In the genomic region with DNA sequence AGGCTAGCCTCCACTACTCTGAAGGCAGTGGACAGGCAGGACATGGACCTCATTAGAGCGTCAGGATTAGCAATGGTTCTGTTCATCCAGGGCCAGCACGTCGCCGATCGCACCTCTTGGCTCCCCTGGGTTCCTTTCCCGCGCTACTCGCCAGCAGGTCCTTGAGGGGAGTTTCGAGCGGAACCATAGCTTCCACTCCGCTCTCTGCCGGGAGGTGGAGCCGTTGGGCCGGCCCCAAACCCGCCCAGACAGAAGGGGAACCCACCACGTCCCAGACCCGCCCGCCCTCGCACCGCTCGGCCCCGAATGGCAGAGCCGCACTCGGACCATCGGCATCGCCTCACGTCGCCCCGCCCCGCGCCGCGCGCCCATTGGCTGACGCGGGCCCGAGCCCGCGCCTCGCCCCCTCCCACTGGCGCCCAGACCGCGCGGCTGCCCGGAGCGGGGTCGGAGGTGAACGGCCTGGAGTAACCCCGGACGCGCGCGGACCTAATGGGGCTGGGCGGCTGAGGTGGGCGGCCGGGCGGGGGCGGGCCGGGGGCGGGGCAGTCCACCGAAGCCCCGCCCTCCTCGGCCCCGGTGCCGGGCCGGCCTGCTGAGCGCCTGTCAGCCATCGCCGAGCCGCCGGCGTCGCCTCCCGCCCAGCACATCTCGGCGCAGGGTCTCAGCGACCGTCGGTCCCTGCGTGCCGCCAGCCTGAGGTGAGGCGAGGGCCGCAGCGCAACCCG, we compare ENCODE assay signal across 8 mouse cellular contexts. TPM values are rescaled to one million over a fixed set of nuclear protein-coding genes. Genes with fewer than 3 reads are reported as not detected.
DNase-seq lines count a peak whose midpoint lies in the region; ATAC-seq and TF ChIP-seq lines count a peak whose summit lies in the region.

No protein-coding gene starts in this region.

- peak; percentile 99 for DNase-seq in adrenal gland, postnatal 14 days
- DNase-seq in embryonic facial prominence, embryonic 10.5 days (ENCODE audit: low spot score) = peak; percentile 98
- peak; percentile 98 for DNase-seq in left cerebral cortex, postnatal 4 days
- peak; percentile 100 for DNase-seq in midbrain, embryonic 11.5 days (ENCODE audit: low spot score, missing footprints)
- DNase-seq in right cerebral cortex, postnatal 4 days = peak; percentile 91
- DNase-seq in yolk sac, embryonic 10.5 days (ENCODE audit: low spot score) = peak; percentile 96

- H3K4me1 ChIP-seq in embryonic facial prominence, embryonic 10.5 days = peaks cover 29% of the 10 kb centered on the region
- H3K4me1 ChIP-seq in intestine, postnatal 0 days (replicated peaks; ENCODE audit: control insufficient read depth, insufficient read depth, low read length) = no peaks in the 10 kb centered on the region
- H3K4me1 ChIP-seq in midbrain, embryonic 11.5 days (ENCODE audit: control insufficient read depth, insufficient read depth, low read length) = peaks cover 14% of the 10 kb centered on the region

- H3K27ac ChIP-seq in embryonic facial prominence, embryonic 10.5 days (replicated peaks) = peak overlapping the region; percentile 94
- peak overlapping the region; percentile 83 for H3K27ac ChIP-seq in intestine, postnatal 0 days (ENCODE audit: low read depth, low read length)
- peak overlapping the region; percentile 91 for H3K27ac ChIP-seq in midbrain, embryonic 11.5 days (ENCODE audit: low read depth, low read length)

- intact Hi-C loops in left cerebral cortex, postnatal 4 days (cut with DNase I) = no loop called here

- under 1% methylated on average over 85 of the region's 85 CpGs for WGBS in embryonic facial prominence, embryonic 10.5 days
- WGBS in intestine, postnatal 0 days = under 1% methylated on average over 74 of the region's 85 CpGs
- WGBS in midbrain, embryonic 11.5 days = under 1% methylated on average over 60 of the region's 85 CpGs

- peak overlapping the region; percentile 76 for H3K9ac ChIP-seq in intestine, postnatal 0 days (ENCODE audit: low read depth, low read length)
- peak overlapping the region; percentile 89 for H3K9ac ChIP-seq in midbrain, embryonic 11.5 days (ENCODE audit: low read length)

- H3K4me2 ChIP-seq in intestine, postnatal 0 days (replicated peaks; ENCODE audit: low read depth) = peak overlapping the region; percentile 95
- H3K4me2 ChIP-seq in midbrain, embryonic 11.5 days = peak overlapping the region; percentile 88

- H3K4me3 ChIP-seq in embryonic facial prominence, embryonic 10.5 days = peak overlapping the region; percentile 80
- H3K4me3 ChIP-seq in intestine, postnatal 0 days (ENCODE audit: low read depth, low read length) = peak overlapping the region; percentile 94
- peak overlapping the region; percentile 73 for H3K4me3 ChIP-seq in midbrain, embryonic 11.5 days (ENCODE audit: low read depth, low read length)

- H3K9me3 ChIP-seq in embryonic facial prominence, embryonic 10.5 days = no peaks in the 10 kb centered on the region
- no peaks in the 10 kb centered on the region for H3K9me3 ChIP-seq in intestine, postnatal 0 days (ENCODE audit: control insufficient read depth)
- no peaks in the 10 kb centered on the region for H3K9me3 ChIP-seq in midbrain, embryonic 11.5 days (ENCODE audit: control insufficient read depth, low read length)

- H3K36me3 ChIP-seq in embryonic facial prominence, embryonic 10.5 days (replicated peaks) = peaks cover 3% of the 10 kb centered on the region; the same call in 1 of the 2 replicates
- H3K36me3 ChIP-seq in intestine, postnatal 0 days (ENCODE audit: control insufficient read depth, insufficient read depth) = no peaks in the 10 kb centered on the region
- no peaks in the 10 kb centered on the region for H3K36me3 ChIP-seq in midbrain, embryonic 11.5 days (ENCODE audit: control insufficient read depth, insufficient read depth, low read length)

- H3K27me3 ChIP-seq in embryonic facial prominence, embryonic 10.5 days (replicated peaks; ENCODE audit: low read depth, poor library complexity, severe bottlenecking) = 0 out of 2 replicates have a peak, but pooled peaks cover 5% of the 10 kb centered on the region
- H3K27me3 ChIP-seq in intestine, postnatal 0 days (replicated peaks; ENCODE audit: control insufficient read depth, insufficient read depth, low read length) = no peaks in the 10 kb centered on the region
- H3K27me3 ChIP-seq in midbrain, embryonic 11.5 days (ENCODE audit: control insufficient read depth, insufficient read depth, low read length) = no peaks in the 10 kb centered on the region; the same call in 1 of the 2 replicates

- ATAC-seq in granulocyte monocyte progenitor cell, adult 5-6 weeks (replicated peaks; ENCODE audit: poor library complexity, severe bottlenecking) = peak; percentile 87
- peak; percentile 98 for ATAC-seq in intestine, postnatal 0 days
- ATAC-seq in midbrain, embryonic 11.5 days (ENCODE audit: low FRiP score) = peak; percentile 98

- peak; percentile 87 for TF ChIP-seq CTCF in intestine, postnatal 0 days (IDR thresholded peaks at IDR 0.05; ENCODE audit: low read depth)

RNA-seq across cellular contexts. Expression of gene Gm11437, which starts 12.1 kb away (rescaled TPM):
- 0.26 TPM in 1 of 2 replicates, not detected in the other for total RNA-seq in adrenal gland, postnatal 14 days (2021)
- not detected in 2 replicates for polyA plus RNA-seq in embryonic facial prominence, embryonic 10.5 days (2016; fragmentation: Nextera tagmentation; extraction: Ambion mirVana)
- not detected in 2 replicates for total RNA-seq in granulocyte monocyte progenitor cell, adult 5-6 weeks (2014; fragmentation: Nextera tagmentation)
- not detected in 2 replicates for total RNA-seq in granulocyte monocyte progenitor cell, adult 5-6 weeks (2017)
- 0.24 TPM in 1 of 2 replicates, not detected in the other for polyA plus RNA-seq in intestine, postnatal 0 days (2015; fragmentation: Nextera tagmentation; extraction: Ambion mirVana)
- not detected for total RNA-seq in left cerebral cortex, postnatal 4 days (2021)
- not detected in 2 replicates for polyA plus RNA-seq in midbrain, embryonic 11.5 days (2014; fragmentation: Nextera tagmentation; extraction: Ambion mirVana)

RNA-seq across cellular contexts. Expression of gene Acaca, which starts 49.9 kb away (rescaled TPM):
- total RNA-seq in adrenal gland, postnatal 14 days (2021) = 80.0 and 100 TPM in 2 replicates
- 21.7 and 26.2 TPM in 2 replicates for polyA plus RNA-seq in embryonic facial prominence, embryonic 10.5 days (2016; fragmentation: Nextera tagmentation; extraction: Ambion mirVana)
- total RNA-seq in granulocyte monocyte progenitor cell, adult 5-6 weeks (2014; fragmentation: Nextera tagmentation) = 28.9 and 40.2 TPM in 2 replicates
- 34.7 and 38.5 TPM in 2 replicates for total RNA-seq in granulocyte monocyte progenitor cell, adult 5-6 weeks (2017)
- 2.5 and 3.1 TPM in 2 replicates for polyA plus RNA-seq in intestine, postnatal 0 days (2015; fragmentation: Nextera tagmentation; extraction: Ambion mirVana)
- 100 to 1,000 TPM; 186 to 187 TPM for total RNA-seq in left cerebral cortex, postnatal 4 days (2021)
- polyA plus RNA-seq in midbrain, embryonic 11.5 days (2014; fragmentation: Nextera tagmentation; extraction: Ambion mirVana) = 29.9 and 32.6 TPM in 2 replicates

RNA-seq across cellular contexts. Expression of gene Tada2a, which starts 50.0 kb away (rescaled TPM):
- total RNA-seq in adrenal gland, postnatal 14 days (2021) = 15.5 and 16.7 TPM in 2 replicates
- polyA plus RNA-seq in embryonic facial prominence, embryonic 10.5 days (2016; fragmentation: Nextera tagmentation; extraction: Ambion mirVana) = 41.3 TPM in 2 replicates
- 27.1 and 29.0 TPM in 2 replicates for total RNA-seq in granulocyte monocyte progenitor cell, adult 5-6 weeks (2014; fragmentation: Nextera tagmentation)
- 20.0 and 22.2 TPM in 2 replicates for total RNA-seq in granulocyte monocyte progenitor cell, adult 5-6 weeks (2017)
- 8.3 and 9.8 TPM in 2 replicates for polyA plus RNA-seq in intestine, postnatal 0 days (2015; fragmentation: Nextera tagmentation; extraction: Ambion mirVana)
- 10 to 100 TPM; 41.0 to 46.5 TPM for total RNA-seq in left cerebral cortex, postnatal 4 days (2021)
- 33.7 and 33.9 TPM in 2 replicates for polyA plus RNA-seq in midbrain, embryonic 11.5 days (2014; fragmentation: Nextera tagmentation; extraction: Ambion mirVana)

Comparison
In these comparisons a context has a peak if more than half of its experiments do, and no peak if none do; other contexts are left out.
1. Peak in every context shown above with its lines: DNase-seq, ATAC-seq, H3K4me3 ChIP-seq and H3K27ac ChIP-seq.